Mouse (Mus musculus) hindbrain, embryonic 13.5 days (tissue): ENCODE results near the gene Atp6v1fnb. TPM values are rescaled to one million over a fixed set of nuclear protein-coding genes. Genes with fewer than 3 reads are reported as not detected.

Experiments used
- ATAC-seq: fragments of 200-750 bp; cut with Nextera tagmentation; 2 replicates; pipeline ENCODE4 v1.8.0; 2017; ENCODE audit warnings: moderate TSS enrichment; ENCODE audit not compliant: low FRiP score
- H3K27ac ChIP-seq: fragments of 300-500 bp; sonication (generic); 2 replicates; pipeline ENCODE4 v1.5.1; 2015; ENCODE audit warnings: inconsistent platforms, mild to moderate bottlenecking, moderate library complexity
- H3K27me3 ChIP-seq: fragments of 300-500 bp; sonication (generic); 2 replicates; pipeline ENCODE4 v1.6.1; 2015; ENCODE audit warnings: mild to moderate bottlenecking, inconsistent platforms
- H3K36me3 ChIP-seq: fragments of 300-500 bp; sonication (generic); 2 replicates; pipeline ENCODE4 v1.6.1; 2015; ENCODE audit warnings: mild to moderate bottlenecking, inconsistent platforms
- H3K4me1 ChIP-seq: fragments of 300-500 bp; sonication (generic); replicated peaks from 2 replicates; pipeline ENCODE4 v1.6.1; 2015; ENCODE audit warnings: inconsistent platforms
- H3K4me2 ChIP-seq: fragments of 300-500 bp; sonication (generic); 2 replicates; pipeline ENCODE4 v1.6.1; 2015; ENCODE audit warnings: inconsistent platforms, mild to moderate bottlenecking, moderate library complexity
- H3K4me3 ChIP-seq: fragments of 300-500 bp; sonication (generic); 2 replicates; pipeline ENCODE4 v1.5.1; 2015; ENCODE audit warnings: mild to moderate bottlenecking, inconsistent platforms
- H3K9ac ChIP-seq: fragments of 300-500 bp; sonication (generic); 2 replicates; pipeline ENCODE4 v1.6.1; 2015; ENCODE audit warnings: mild to moderate bottlenecking, inconsistent platforms
- H3K9me3 ChIP-seq: fragments of 300-500 bp; sonication (generic); 2 replicates; pipeline ENCODE4 v1.6.1; 2016; ENCODE audit warnings: inconsistent platforms
- WGBS: fragments of 180-500 bp; shearing (Covaris S2); methylation state at CpG from one replicate; pipeline ENCODE4 v1.1.7; 2015; 5-methylcytosine and 5-hydroxymethylcytosine counted together
- polyA plus RNA-seq: library from polyadenylated mRNA; unstranded; fragments of >200 nt; fragmentation: Nextera tagmentation; extraction: Ambion mirVana; gene quantifications from 2 replicates; pipeline ENCODE4 v1.2.1, GENCODE M21; 2015

Gene Atp6v1fnb
- polyA plus RNA-seq, 1 experiment from 2014 or later: 0.57 TPM

DNA sequence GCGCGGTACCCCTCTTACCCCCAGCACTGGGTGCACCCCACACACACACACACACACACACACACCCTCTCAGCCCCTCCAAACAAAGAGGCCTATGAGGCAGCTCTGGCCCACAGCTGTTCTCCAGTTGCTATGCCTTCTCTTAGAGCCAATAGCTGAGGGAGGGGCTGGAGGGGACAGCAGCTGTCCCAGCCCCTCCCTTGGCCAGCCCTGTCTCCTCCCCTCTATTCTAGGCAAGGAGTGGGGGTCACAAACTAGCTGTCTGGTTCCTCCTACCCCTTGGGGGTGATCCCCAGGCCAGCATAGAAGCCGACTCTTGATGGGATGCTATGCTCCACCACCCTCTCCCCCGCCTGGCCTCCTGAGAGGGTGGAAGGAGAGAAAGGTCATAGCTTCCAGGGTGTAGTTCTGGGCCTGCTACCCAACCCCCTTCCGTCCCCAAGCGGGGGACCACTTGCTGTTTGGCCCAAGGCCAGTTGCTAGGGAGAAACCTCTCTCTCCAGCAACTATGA lies 35.2 kb upstream of the Atp6v1fnb start:
- 3% methylated on average over 6 of the region's 6 CpGs for WGBS
- ATAC-seq: peak; percentile 59
- Histone ChIP-seq H3K27ac (peak overlapping the region; percentile 84), H3K4me3 (peak overlapping the region; percentile 47), H3K27me3 (peaks cover 43% of the 10 kb centered on the region), H3K36me3 (no peaks in the 10 kb centered on the region), H3K9me3 (no peaks in the 10 kb centered on the region), H3K4me1 (peaks cover 60% of the 10 kb centered on the region), H3K9ac (0 out of 2 replicates have a peak overlapping the region, but pooled peaks have one; percentile 35), H3K4me2 (peak overlapping the region; percentile 75)

DNA sequence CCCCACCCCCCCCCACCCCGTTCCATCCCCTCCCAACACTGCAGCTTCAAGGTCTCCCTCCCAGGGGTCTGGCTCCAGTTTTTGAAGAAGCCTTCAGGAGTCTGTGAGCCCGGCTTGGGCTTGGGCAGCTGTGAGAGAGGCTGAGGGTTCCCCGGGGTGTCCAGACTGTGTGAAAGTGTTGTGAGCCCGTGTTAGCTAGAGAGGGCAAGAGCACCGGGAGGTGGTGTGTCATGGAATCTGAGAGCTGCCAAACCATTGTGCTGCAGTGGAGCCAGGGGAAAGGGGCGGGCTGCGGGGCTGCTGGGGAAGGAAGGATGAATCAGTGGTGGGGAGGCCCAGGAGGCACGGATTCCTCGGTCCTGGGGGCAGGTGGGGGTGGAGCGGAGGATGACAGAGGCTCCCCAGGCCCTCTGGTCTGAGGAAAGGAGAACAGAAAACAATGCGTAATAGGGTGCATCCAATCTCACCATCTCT lies 34.7 kb upstream of the Atp6v1fnb start:
- peak; percentile 60 for ATAC-seq
- Histone ChIP-seq H3K9ac (peak overlapping the region; percentile 51; the same call in 1 of the 2 replicates), H3K27ac (peak overlapping the region; percentile 84), H3K27me3 (peaks cover 38% of the 10 kb centered on the region), H3K4me2 (peak overlapping the region; percentile 75), H3K36me3 (no peaks in the 10 kb centered on the region), H3K9me3 (no peaks in the 10 kb centered on the region), H3K4me3 (no peak overlapping the region), H3K4me1 (peaks cover 57% of the 10 kb centered on the region)
- 5% methylated on average over 11 of the region's 11 CpGs for WGBS

DNA sequence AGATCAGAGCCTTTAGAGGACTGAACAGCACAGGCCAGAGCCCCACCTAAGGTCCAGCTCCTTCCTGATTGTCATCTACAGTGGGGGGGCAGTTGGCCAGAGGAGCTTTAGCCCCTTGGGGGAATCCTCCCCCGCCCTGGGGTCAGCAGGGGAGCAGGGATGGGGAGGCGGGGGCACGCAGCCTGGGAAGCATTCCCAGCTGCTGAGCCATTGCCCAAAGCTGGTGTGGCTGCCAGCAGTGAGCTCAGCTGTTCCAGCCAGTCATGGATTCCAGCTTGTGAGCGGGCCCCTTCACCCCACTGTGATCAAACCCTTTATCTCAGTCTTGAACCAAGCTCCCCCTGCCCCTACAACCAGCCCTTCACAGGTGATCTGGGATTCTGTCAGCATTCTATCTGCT lies 32.0 kb upstream of the Atp6v1fnb start:
- Histone ChIP-seq H3K4me2 (no peak overlapping the region), H3K27ac (no peak overlapping the region), H3K27me3 (peaks cover 11% of the 10 kb centered on the region), H3K4me3 (no peak overlapping the region), H3K9me3 (no peaks in the 10 kb centered on the region), H3K9ac (no peak overlapping the region), H3K4me1 (peaks cover 30% of the 10 kb centered on the region), H3K36me3 (0 out of 2 replicates have a peak, but pooled peaks cover 9% of the 10 kb centered on the region)
- ATAC-seq: no peak
- 70% methylated on average over 4 of the region's 4 CpGs for WGBS

DNA sequence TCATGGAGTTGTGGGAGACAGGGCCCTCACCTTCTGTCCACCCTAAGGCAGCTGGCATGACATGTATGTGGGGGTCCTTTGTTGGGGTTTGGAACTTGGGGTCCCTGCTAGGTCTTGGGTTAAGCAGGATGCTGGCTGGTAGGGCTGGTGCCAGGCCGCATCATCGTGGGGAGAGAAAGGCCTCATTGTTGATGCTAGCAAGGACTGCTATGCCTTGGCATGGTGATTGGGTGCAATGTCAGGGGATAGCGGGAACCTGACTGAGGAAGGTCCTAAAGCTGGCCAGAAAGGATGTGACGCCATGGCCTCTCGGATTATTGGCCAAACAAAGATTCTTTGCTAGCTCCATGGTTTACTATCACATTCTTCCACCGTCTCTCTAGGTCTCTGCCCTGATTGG lies 31.4 kb upstream of the Atp6v1fnb start:
- Histone ChIP-seq H3K4me3 (no peak overlapping the region), H3K4me1 (peaks cover 25% of the 10 kb centered on the region), H3K9me3 (no peaks in the 10 kb centered on the region), H3K27ac (no peak overlapping the region), H3K9ac (no peak overlapping the region), H3K4me2 (no peak overlapping the region), H3K36me3 (0 out of 2 replicates have a peak, but pooled peaks cover 9% of the 10 kb centered on the region), H3K27me3 (peaks cover 5% of the 10 kb centered on the region)
- 90% methylated on average over 6 of the region's 6 CpGs for WGBS
- ATAC-seq: no peak

DNA sequence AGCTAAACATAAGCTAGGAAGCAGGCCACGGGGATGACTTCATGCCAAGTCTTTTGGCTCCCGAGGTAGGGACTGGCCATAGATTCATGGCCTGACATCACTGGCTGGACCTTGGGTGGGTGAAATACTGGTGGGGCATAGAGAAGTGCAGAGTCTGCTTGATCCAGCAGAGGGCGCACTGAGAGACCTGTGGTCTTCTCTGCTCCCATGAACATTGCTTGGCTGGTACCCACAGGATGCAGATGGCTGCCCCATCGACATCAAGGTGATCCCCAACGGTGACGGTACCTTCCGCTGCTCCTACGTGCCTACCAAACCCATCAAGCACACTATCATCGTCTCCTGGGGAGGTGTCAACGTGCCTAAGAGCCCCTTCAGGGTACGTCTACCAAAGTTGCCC lies 26.5 kb upstream of the Atp6v1fnb start:
- Histone ChIP-seq H3K27me3 (no peaks in the 10 kb centered on the region), H3K4me1 (no peaks in the 10 kb centered on the region), H3K27ac (no peak overlapping the region), H3K4me2 (no peak overlapping the region), H3K9me3 (no peaks in the 10 kb centered on the region), H3K36me3 (peaks cover 33% of the 10 kb centered on the region), H3K9ac (no peak overlapping the region), H3K4me3 (no peak overlapping the region)
- 73% methylated on average over 11 of the region's 11 CpGs for WGBS
- no peak for ATAC-seq

DNA sequence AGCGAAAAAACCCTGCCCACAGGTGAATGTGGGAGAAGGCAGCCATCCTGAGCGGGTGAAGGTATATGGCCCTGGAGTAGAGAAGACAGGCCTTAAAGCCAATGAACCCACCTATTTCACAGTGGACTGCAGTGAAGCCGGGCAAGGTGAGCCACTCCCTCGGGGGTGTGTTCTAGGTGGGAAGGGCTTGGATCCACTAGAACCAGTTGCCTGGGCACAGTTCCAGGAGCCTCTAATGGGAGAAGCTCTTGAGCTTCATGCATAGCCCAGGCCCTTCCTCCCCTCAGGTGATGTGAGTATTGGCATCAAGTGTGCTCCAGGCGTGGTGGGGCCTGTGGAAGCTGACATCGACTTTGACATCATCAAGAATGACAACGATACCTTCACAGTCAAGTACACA lies 25.9 kb upstream of the Atp6v1fnb start:
- ATAC-seq: no peak
- H3K4me3 ChIP-seq: no peak overlapping the region
- no peak overlapping the region for H3K4me2 ChIP-seq
- no peaks in the 10 kb centered on the region for H3K9me3 ChIP-seq
- no peak overlapping the region for H3K27ac ChIP-seq
- H3K4me1 ChIP-seq: no peaks in the 10 kb centered on the region
- no peak overlapping the region for H3K9ac ChIP-seq
- WGBS: 96% methylated on average over 7 of the region's 7 CpGs
- H3K36me3 ChIP-seq: peaks cover 33% of the 10 kb centered on the region
- H3K27me3 ChIP-seq: no peaks in the 10 kb centered on the region

DNA sequence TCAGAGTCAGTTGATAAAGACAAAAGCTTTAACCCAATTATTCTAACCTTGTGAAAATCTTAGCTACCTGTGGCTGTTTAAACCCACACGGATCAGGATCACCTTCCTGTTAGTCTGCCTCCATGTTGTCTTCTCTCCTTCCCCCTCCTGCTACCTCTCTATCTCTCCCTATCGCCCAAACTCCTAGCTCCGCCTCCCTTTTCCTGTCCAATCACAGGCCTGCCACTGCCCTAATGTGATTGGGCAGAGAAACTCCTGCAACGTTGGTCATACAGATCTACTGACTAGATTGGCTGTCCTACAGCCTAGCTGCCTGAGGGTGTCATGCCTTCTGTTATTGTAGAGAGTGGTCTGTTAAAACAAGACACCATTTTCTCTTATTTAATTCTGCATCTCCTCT lies 21.4 kb upstream of the Atp6v1fnb start:
- Histone ChIP-seq H3K27me3 (no peaks in the 10 kb centered on the region), H3K4me3 (no peak overlapping the region), H3K4me2 (no peak overlapping the region), H3K4me1 (no peaks in the 10 kb centered on the region), H3K9ac (no peak overlapping the region), H3K27ac (no peak overlapping the region), H3K36me3 (peaks cover 36% of the 10 kb centered on the region), H3K9me3 (no peaks in the 10 kb centered on the region)
- no peak for ATAC-seq
- WGBS: 42% methylated on average over 4 of the region's 4 CpGs

DNA sequence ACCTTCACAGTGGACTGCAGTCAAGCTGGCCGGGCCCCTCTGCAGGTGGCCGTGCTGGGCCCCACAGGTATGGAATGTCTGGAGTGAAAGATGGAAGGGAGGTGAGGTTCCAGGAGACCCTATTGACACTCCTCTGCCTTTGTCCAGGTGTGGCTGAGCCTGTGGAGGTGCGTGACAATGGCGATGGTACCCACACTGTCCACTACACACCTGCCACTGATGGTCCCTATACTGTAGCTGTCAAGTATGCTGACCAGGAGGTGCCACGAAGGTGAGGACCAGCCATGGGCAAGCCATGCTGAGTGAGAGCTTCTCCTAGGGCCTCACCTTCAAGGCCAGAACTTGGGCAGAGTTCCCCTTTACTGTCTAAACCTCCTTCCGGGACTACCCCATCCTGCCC lies 20.6 kb upstream of the Atp6v1fnb start:
- WGBS: 92% methylated on average over 6 of the region's 6 CpGs
- Histone ChIP-seq H3K4me1 (no peaks in the 10 kb centered on the region), H3K9me3 (no peaks in the 10 kb centered on the region), H3K27me3 (no peaks in the 10 kb centered on the region), H3K4me3 (no peak overlapping the region), H3K27ac (no peak overlapping the region), H3K36me3 (peaks cover 37% of the 10 kb centered on the region), H3K9ac (no peak overlapping the region), H3K4me2 (no peak overlapping the region)
- no peak for ATAC-seq

DNA sequence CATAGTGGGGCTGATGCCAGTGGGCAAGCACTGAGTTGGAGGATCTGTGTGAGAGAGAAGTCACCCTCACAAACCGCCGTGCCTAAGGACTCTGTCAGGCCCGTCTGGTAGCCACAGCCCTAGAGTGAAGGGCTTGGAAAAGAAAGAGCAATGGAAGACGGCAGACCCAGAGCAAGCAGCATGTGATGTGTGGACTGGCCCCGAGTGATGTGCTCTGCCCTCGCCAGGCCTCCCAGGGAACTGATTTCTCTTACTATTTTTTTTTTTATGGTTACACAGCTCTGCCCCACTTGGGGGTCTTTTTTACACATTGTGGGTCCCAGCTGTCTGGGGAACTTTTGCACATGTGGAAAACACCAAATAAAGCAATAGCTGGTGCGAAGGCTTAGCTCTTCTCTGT lies 9.7 kb upstream of the Atp6v1fnb start:
- Histone ChIP-seq H3K27ac (no peak overlapping the region), H3K9ac (no peak overlapping the region), H3K4me1 (no peaks in the 10 kb centered on the region), H3K4me2 (no peak overlapping the region), H3K36me3 (peaks cover 10% of the 10 kb centered on the region; the same call in 1 of the 2 replicates), H3K27me3 (no peaks in the 10 kb centered on the region), H3K9me3 (no peaks in the 10 kb centered on the region), H3K4me3 (no peak overlapping the region)
- WGBS: 63% methylated on average over 7 of the region's 7 CpGs
- ATAC-seq: no peak

DNA sequence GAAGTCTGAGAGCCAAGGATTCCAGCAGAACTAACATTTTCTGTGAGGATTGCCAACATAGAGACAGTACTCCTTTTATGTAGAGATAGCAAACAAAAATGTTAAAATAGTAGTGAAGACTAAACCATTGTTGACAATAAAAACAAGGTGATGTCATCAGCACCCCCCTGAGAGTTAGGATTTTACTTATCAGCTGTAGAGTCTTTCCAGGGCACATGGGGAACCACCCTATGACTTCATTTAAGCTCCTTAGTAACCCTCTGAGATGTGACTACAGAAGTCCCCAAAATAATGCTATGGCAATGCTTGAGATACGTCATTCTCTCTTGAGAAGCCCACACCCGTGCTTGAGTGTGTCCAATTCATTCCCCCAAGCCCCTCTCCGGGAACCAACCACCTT lies 7.8 kb upstream of the Atp6v1fnb start:
- H3K9ac ChIP-seq: no peak overlapping the region
- no peaks in the 10 kb centered on the region for H3K9me3 ChIP-seq
- no peak overlapping the region for H3K27ac ChIP-seq
- H3K36me3 ChIP-seq: peaks cover 4% of the 10 kb centered on the region; the same call in 1 of the 2 replicates
- H3K4me3 ChIP-seq: no peak overlapping the region
- WGBS: 80% methylated on average over 3 of the region's 3 CpGs
- peaks cover 3% of the 10 kb centered on the region for H3K4me1 ChIP-seq
- H3K4me2 ChIP-seq: no peak overlapping the region
- H3K27me3 ChIP-seq: no peaks in the 10 kb centered on the region
- no peak for ATAC-seq

DNA sequence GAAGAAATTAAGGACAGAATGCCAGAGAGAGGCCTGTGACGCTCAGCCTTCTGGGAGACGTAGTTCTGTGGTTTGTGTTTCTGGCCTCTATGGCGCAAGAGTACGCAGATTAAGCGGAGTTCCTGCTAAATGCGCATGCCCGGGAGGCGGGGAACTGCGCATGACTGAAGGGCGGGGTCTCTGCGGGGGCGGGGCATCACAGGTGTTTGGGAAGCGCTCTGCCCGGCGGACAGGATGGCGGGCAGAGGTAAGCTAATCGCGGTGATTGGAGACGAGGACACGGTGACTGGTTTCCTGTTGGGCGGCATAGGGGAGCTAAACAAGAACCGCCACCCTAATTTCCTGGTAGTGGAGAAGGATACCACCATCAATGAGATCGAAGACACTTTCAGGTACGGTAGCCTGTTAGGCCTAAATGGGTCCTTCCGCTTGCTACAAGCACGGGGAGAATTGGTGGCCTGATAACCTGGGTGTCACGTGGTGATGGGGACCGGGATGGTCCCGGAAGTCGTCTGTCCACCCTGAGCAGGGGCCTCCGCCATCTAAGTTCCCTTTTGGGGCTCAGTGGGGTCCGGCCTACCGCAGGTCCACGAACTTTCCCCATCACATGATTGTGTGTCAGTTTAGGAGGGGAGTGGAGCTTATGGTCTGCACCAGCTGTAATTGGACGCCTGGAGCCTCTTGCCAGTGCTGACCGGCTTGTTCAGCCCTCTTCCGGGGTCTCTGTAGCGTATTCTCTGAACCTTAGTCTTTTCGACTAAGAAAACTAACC lies 3.5 kb upstream of the Atp6v1fnb start, which contains the start of gene Atp6v1f:
Gene Atp6v1f, plus strand, starts transcription at position 136 of the 772 bp plus-strand sequence.
- Histone ChIP-seq H3K36me3 (peaks cover 27% of the 10 kb centered on the region), H3K9me3 (no peaks in the 10 kb centered on the region), H3K4me1 (peaks cover 14% of the 10 kb centered on the region), H3K4me2 (peak within 1 kb of the TSS; percentile 75), H3K4me3 (peak within 1 kb of the TSS; percentile 78), H3K9ac (peak within 1 kb of the TSS; percentile 83), H3K27me3 (peaks cover 3% of the 10 kb centered on the region; the same call in 1 of the 2 replicates), H3K27ac (peak within 1 kb of the TSS; percentile 81)
- under 1% methylated on average over 39 of the region's 39 CpGs for WGBS
- peak; percentile 95 for ATAC-seq

DNA sequence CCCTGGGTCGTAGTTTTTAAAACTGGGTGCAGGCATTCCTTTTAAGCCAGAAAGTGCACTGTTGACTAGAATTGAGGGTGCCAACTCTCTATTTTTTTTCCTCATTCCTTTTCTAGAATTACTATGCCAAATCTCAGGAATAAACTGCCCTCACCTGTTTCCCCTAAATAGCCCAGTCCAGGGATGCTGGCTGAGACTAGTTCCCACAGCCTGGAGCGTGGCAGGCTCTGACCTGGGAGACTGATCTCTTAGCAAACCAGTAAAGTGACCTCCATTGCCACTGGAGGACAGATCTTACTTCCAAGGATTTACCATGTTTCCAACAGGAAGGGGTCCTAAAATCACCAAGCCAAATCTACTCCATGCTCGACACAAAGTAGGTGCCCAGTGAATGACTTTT lies 2.4 kb upstream of the Atp6v1fnb start:
- peak overlapping the region; percentile 75 for H3K4me2 ChIP-seq
- ATAC-seq: no peak
- WGBS: 94% methylated on average over 3 of the region's 3 CpGs
- peak overlapping the region; percentile 78 for H3K4me3 ChIP-seq
- H3K9ac ChIP-seq: peak overlapping the region; percentile 83
- H3K9me3 ChIP-seq: no peaks in the 10 kb centered on the region
- peaks cover 18% of the 10 kb centered on the region for H3K4me1 ChIP-seq
- H3K27ac ChIP-seq: no peak overlapping the region
- peaks cover 8% of the 10 kb centered on the region for H3K27me3 ChIP-seq
- peaks cover 27% of the 10 kb centered on the region for H3K36me3 ChIP-seq
